Mouse (Mus musculus) bone marrow macrophage, adult 2 months (primary cell): ENCODE results near the gene Rpl3.

Experiments
- CTCF ChIP-seq: IDR thresholded peaks from 2 replicates; pipeline ENCODE4 v1.5.1; 2012; ENCODE audit warnings: low read depth, mild to moderate bottlenecking, low read length, moderate library complexity
- POLR2A ChIP-seq: IDR thresholded peaks from 2 replicates; pipeline ENCODE4 v1.6.1; 2012; ENCODE audit warnings: mild to moderate bottlenecking, low read depth, low read length, borderline replicate concordance

DNA sequence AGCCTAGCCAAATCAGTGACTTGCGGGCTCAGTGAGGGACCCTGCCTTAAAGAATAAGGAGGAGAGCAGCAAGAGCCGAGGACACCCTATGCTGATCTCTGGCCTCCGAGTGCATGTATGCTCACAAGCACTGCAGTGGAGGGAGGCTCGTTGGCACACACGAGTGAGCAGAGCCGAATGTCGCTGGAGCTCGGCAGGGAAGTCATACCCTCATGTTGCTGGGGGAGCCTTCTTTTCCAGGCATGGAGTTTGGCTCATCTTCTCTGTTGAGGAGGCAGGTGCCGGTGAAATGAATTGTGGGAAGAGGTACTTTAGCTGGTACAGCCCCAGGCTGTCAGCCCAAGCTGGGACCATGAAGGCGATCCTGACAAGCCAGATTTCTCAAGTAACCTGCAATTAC, 4.7 kb upstream of the Rpl3 start:
- TF ChIP-seq CTCF: no peak
- TF ChIP-seq POLR2A: no peak
